Mouse (Mus musculus) limb, embryonic 11.5 days (tissue): Measurements from ENCODE around the gene BC117090. TPM values are rescaled to one million over a fixed set of nuclear protein-coding genes. Genes with fewer than 3 reads are reported as not detected.
"Not testable (repeated sequence)": the region's sequence is repeated elsewhere in the genome, so short reads cannot be mapped to it uniquely, and the experiment has no call there.

Experiments
- ATAC-seq: fragments of 200-750 bp; cut with Nextera tagmentation; 2 replicates; pipeline ENCODE4 v1.8.0; 2017; ENCODE audit warnings: low read depth; ENCODE audit not compliant: insufficient number of reproducible peaks, low FRiP score, low TSS enrichment
- DNase-seq: peaks from one replicate; pipeline ENCODE4 v3.0.0-alpha.2; 2015; ENCODE audit warnings: low spot score
- H3K27ac ChIP-seq: fragments of 300-500 bp; sonication (generic); replicated peaks from 2 replicates; pipeline ENCODE4 v1.5.1; 2014; ENCODE audit warnings: low read depth, mild to moderate bottlenecking, low read length
- H3K27me3 ChIP-seq: fragments of 300-500 bp; sonication (generic); 2 replicates; pipeline ENCODE4 v1.6.1; 2014; ENCODE audit warnings: mild to moderate bottlenecking, low read length, mixed read lengths; ENCODE audit not compliant: control insufficient read depth, insufficient read depth
- H3K36me3 ChIP-seq: fragments of 300-500 bp; sonication (generic); 2 replicates; pipeline ENCODE4 v1.6.1; 2014; ENCODE audit warnings: mild to moderate bottlenecking, low read length, moderate library complexity, mixed read lengths; ENCODE audit not compliant: control insufficient read depth, insufficient read depth
- H3K4me1 ChIP-seq: fragments of 300-500 bp; sonication (generic); 2 replicates; pipeline ENCODE4 v1.6.1; 2014; ENCODE audit warnings: low read length, mixed read lengths; ENCODE audit not compliant: control insufficient read depth, insufficient read depth
- H3K4me2 ChIP-seq: fragments of 300-500 bp; sonication (generic); 2 replicates; pipeline ENCODE4 v1.6.1; 2014; ENCODE audit warnings: low read depth, mild to moderate bottlenecking, moderate library complexity; ENCODE audit not compliant: severe bottlenecking
- H3K4me3 ChIP-seq: fragments of 300-500 bp; sonication (generic); 2 replicates; pipeline ENCODE4 v1.5.1; 2014; ENCODE audit warnings: low read depth, low read length
- H3K9ac ChIP-seq: fragments of 300-500 bp; sonication (generic); 2 replicates; pipeline ENCODE4 v1.6.1; 2014; ENCODE audit warnings: mild to moderate bottlenecking, low read length
- H3K9me3 ChIP-seq: fragments of 300-500 bp; sonication (generic); 2 replicates; pipeline ENCODE4 v1.6.1; 2016; ENCODE audit warnings: low read length; ENCODE audit not compliant: control insufficient read depth
- WGBS: fragments of 180-500 bp; shearing (Covaris S2); extraction: QIAGEN DNeasy Blood & Tissue Kit; methylation state at CpG from one replicate; pipeline ENCODE4 v1.1.7; 2014; 5-methylcytosine and 5-hydroxymethylcytosine counted together
- polyA plus RNA-seq: library from polyadenylated mRNA; unstranded; fragments of >200 nt; fragmentation: Nextera tagmentation; extraction: Ambion mirVana; gene quantifications from 2 replicates; pipeline ENCODE4 v1.2.1, GENCODE M21; 2014

Gene BC117090
- not detected in 2 replicates for polyA plus RNA-seq

- Histone ChIP-seq H3K4me1 (no peaks in the 10 kb centered on the region), H3K9me3 (no peaks in the 10 kb centered on the region), H3K4me2 (no peak within 1 kb of the TSS), H3K9ac (no peak within 1 kb of the TSS), H3K4me3 (no peak within 1 kb of the TSS), H3K36me3 (no peaks in the 10 kb centered on the region), H3K27ac (no peak within 1 kb of the TSS), H3K27me3 (no peaks in the 10 kb centered on the region)
- WGBS = 83% methylated on average over 3 of the region's 3 CpGs
- DNase-seq (no peak), ATAC-seq (no peak)
Measured at GRCm38 (mm10) chr16:36334232-36334631, at the start of gene BC117090. Gene BC117090, minus strand, starts transcription at chr16:36334332.

- 78% methylated on average over 3 of the region's 3 CpGs for WGBS
- H3K9me3 ChIP-seq, H3K36me3 ChIP-seq, H3K4me3 ChIP-seq, H3K4me1 ChIP-seq, DNase-seq, ATAC-seq, H3K4me2 ChIP-seq, H3K27me3 ChIP-seq, H3K27ac ChIP-seq, H3K9ac ChIP-seq: not testable (repeated sequence)
Measured at GRCm38 (mm10) chr16:36367648-36368047, 33.5 kb upstream of the BC117090 start, which contains the start of gene BC100530. Gene BC100530, minus strand, starts transcription at chr16:36367748.

GRCm38 (mm10) chr16:36337171-36337570 lies 3.0 kb upstream of the BC117090 start:
- no peaks in the 10 kb centered on the region for H3K36me3 ChIP-seq
- no peak overlapping the region for H3K4me3 ChIP-seq
- H3K9me3 ChIP-seq = no peaks in the 10 kb centered on the region
- DNase-seq (no peak), ATAC-seq (no peak)
- 84% methylated on average over 2 of the region's 2 CpGs for WGBS
- no peak overlapping the region for H3K4me2 ChIP-seq
- no peak overlapping the region for H3K9ac ChIP-seq
- no peaks in the 10 kb centered on the region for H3K4me1 ChIP-seq
- no peaks in the 10 kb centered on the region for H3K27me3 ChIP-seq
- H3K27ac ChIP-seq = no peak overlapping the region

GRCm38 (mm10) chr16:36319286-36319685 lies 14.8 kb downstream of the BC117090 start:
- no peak overlapping the region for H3K27ac ChIP-seq
- H3K9ac ChIP-seq = no peak overlapping the region
- no peak overlapping the region for H3K4me2 ChIP-seq
- H3K9me3 ChIP-seq = no peaks in the 10 kb centered on the region
- DNase-seq (no peak), ATAC-seq (no peak)
- no peaks in the 10 kb centered on the region for H3K27me3 ChIP-seq
- no peaks in the 10 kb centered on the region for H3K36me3 ChIP-seq
- no peaks in the 10 kb centered on the region for H3K4me1 ChIP-seq
- no peak overlapping the region for H3K4me3 ChIP-seq

- not testable (repeated sequence) for H3K4me3 ChIP-seq, H3K36me3 ChIP-seq, H3K27ac ChIP-seq, H3K9ac ChIP-seq, ATAC-seq, H3K27me3 ChIP-seq, DNase-seq, H3K4me1 ChIP-seq, H3K9me3 ChIP-seq, H3K4me2 ChIP-seq
- 89% methylated on average over 6 of the region's 6 CpGs for WGBS
Measured at GRCm38 (mm10) chr16:36316111-36316510, 18.0 kb downstream of the BC117090 start.

GRCm38 (mm10) chr16:36307631-36308030 lies 26.5 kb downstream of the BC117090 start:
- H3K9ac ChIP-seq = no peak overlapping the region
- no peaks in the 10 kb centered on the region for H3K4me1 ChIP-seq
- H3K9me3 ChIP-seq = no peaks in the 10 kb centered on the region
- ATAC-seq = no peak
- no peak for DNase-seq
- 84% methylated on average over 4 of the region's 4 CpGs for WGBS
- no peak overlapping the region for H3K27ac ChIP-seq
- H3K4me2 ChIP-seq = no peak overlapping the region
- H3K36me3 ChIP-seq = no peaks in the 10 kb centered on the region
- no peaks in the 10 kb centered on the region for H3K27me3 ChIP-seq
- H3K4me3 ChIP-seq = no peak overlapping the region

GRCm38 (mm10) chr16:36289140-36289539 lies 45.0 kb downstream of the BC117090 start:
- no peak for ATAC-seq
- Histone ChIP-seq H3K27me3 (no peaks in the 10 kb centered on the region), H3K27ac (no peak overlapping the region), H3K4me1 (no peaks in the 10 kb centered on the region), H3K4me2 (no peak overlapping the region), H3K9me3 (no peaks in the 10 kb centered on the region), H3K9ac (no peak overlapping the region), H3K4me3 (no peak overlapping the region), H3K36me3 (no peaks in the 10 kb centered on the region)
- DNase-seq = no peak
- 81% methylated on average over 4 of the region's 4 CpGs for WGBS

- H3K9ac ChIP-seq, H3K27me3 ChIP-seq, H3K4me2 ChIP-seq, H3K36me3 ChIP-seq, DNase-seq, H3K27ac ChIP-seq, H3K4me1 ChIP-seq, ATAC-seq, H3K9me3 ChIP-seq, H3K4me3 ChIP-seq: not testable (repeated sequence)
- WGBS = 91% methylated on average over 4 of the region's 4 CpGs
Measured at GRCm38 (mm10) chr16:36276796-36277195, 57.3 kb downstream of the BC117090 start, which contains the start of gene Stfa1. Gene Stfa1, plus strand, starts transcription at chr16:36276951.
